ENCODE assay signal across 8 mouse cellular contexts in genomic region chr17:29269349-29269706, GRCm38 (mm10). TPM values are rescaled to one million over a fixed set of nuclear protein-coding genes. Genes with fewer than 3 reads are reported as not detected.
DNase-seq lines count a peak whose midpoint lies in the region; ATAC-seq lines count a peak whose summit lies in the region.

No protein-coding gene starts in this region.

- 23% methylated on average over 10 of the region's 10 CpGs for WGBS in kidney, embryonic 14.5 days
- 29% methylated on average over 10 of the region's 10 CpGs for whole genome bisulfite sequencing in hindbrain, embryonic 11.5 days
- WGBS in midbrain, embryonic 12.5 days, result 23% methylated on average over 10 of the region's 10 CpGs

- no peaks in the 10 kb centered on the region for H3K9me3 ChIP-seq in kidney, embryonic 14.5 days (ENCODE audit: control insufficient read depth, low read length)
- H3K9me3 ChIP-seq in hindbrain, embryonic 11.5 days (ENCODE audit: control insufficient read depth, low read length), result no peaks in the 10 kb centered on the region
- H3K9me3 ChIP-seq in midbrain, embryonic 12.5 days, result no peaks in the 10 kb centered on the region

- no peak for ATAC-seq in kidney, embryonic 14.5 days (ENCODE audit: low FRiP score, low TSS enrichment)
- no peak for ATAC-seq in hindbrain, embryonic 11.5 days (ENCODE audit: low FRiP score)
- ATAC-seq in midbrain, embryonic 12.5 days (ENCODE audit: low FRiP score, low read depth), result no peak

- DNase-seq in kidney, adult 8-10 months, result no peak
- DNase-seq in adipocyte (ENCODE audit: low spot score), result peak; percentile 66
- no peak for DNase-seq in hindbrain, embryonic 11.5 days (ENCODE audit: low spot score)
- no peak for DNase-seq in right cerebral cortex, postnatal 4 days
- DNase-seq in right cerebral cortex, postnatal 25 days, result no peak
- no peak for DNase-seq in thymus, postnatal 10 days (ENCODE audit: low spot score in 2 of 2)

- H3K4me2 ChIP-seq in kidney, embryonic 14.5 days (replicated peaks; ENCODE audit: low read depth, low read length), result peak overlapping the region; percentile 61
- peak overlapping the region; percentile 75 for H3K4me2 ChIP-seq in hindbrain, embryonic 11.5 days (replicated peaks; ENCODE audit: low read depth, low read length)
- H3K4me2 ChIP-seq in midbrain, embryonic 12.5 days (replicated peaks), result peak overlapping the region; percentile 77

- H3K4me1 ChIP-seq in kidney, embryonic 14.5 days (ENCODE audit: control insufficient read depth, insufficient read depth, low read length), result peaks cover 18% of the 10 kb centered on the region
- 0 out of 2 replicates have a peak, but pooled peaks cover 3% of the 10 kb centered on the region for H3K4me1 ChIP-seq in hindbrain, embryonic 11.5 days (replicated peaks; ENCODE audit: control insufficient read depth, insufficient read depth, low read length)
- H3K4me1 ChIP-seq in midbrain, embryonic 12.5 days, result peaks cover 14% of the 10 kb centered on the region

- H3K4me3 ChIP-seq in kidney, embryonic 14.5 days (ENCODE audit: low read length), result peak overlapping the region; percentile 89
- peak overlapping the region; percentile 84 for H3K4me3 ChIP-seq in hindbrain, embryonic 11.5 days (ENCODE audit: low read depth, low read length)
- peak overlapping the region; percentile 72 for H3K4me3 ChIP-seq in midbrain, embryonic 12.5 days

- peak overlapping the region; percentile 96 for H3K9ac ChIP-seq in kidney, embryonic 14.5 days (ENCODE audit: low read depth, low read length)
- peak overlapping the region; percentile 96 for H3K9ac ChIP-seq in hindbrain, embryonic 11.5 days (ENCODE audit: low read depth, low read length)
- H3K9ac ChIP-seq in midbrain, embryonic 12.5 days (replicated peaks), result peak overlapping the region; percentile 83

- no peaks in the 10 kb centered on the region for H3K36me3 ChIP-seq in kidney, embryonic 14.5 days (ENCODE audit: control insufficient read depth, insufficient read depth, low read length)
- no peaks in the 10 kb centered on the region for H3K36me3 ChIP-seq in hindbrain, embryonic 11.5 days (ENCODE audit: control insufficient read depth, insufficient read depth, low read length)
- H3K36me3 ChIP-seq in midbrain, embryonic 12.5 days, result no peaks in the 10 kb centered on the region

- H3K27me3 ChIP-seq in kidney, embryonic 14.5 days (ENCODE audit: control insufficient read depth, insufficient read depth, low read length), result no peaks in the 10 kb centered on the region
- H3K27me3 ChIP-seq in hindbrain, embryonic 11.5 days (ENCODE audit: control insufficient read depth, insufficient read depth, low read length), result no peaks in the 10 kb centered on the region
- H3K27me3 ChIP-seq in midbrain, embryonic 12.5 days, result no peaks in the 10 kb centered on the region

- H3K27ac ChIP-seq in kidney, embryonic 14.5 days (ENCODE audit: low read depth, low read length), result peak overlapping the region; percentile 91
- peak overlapping the region; percentile 89 for H3K27ac ChIP-seq in hindbrain, embryonic 11.5 days (ENCODE audit: low read depth, low read length)
- H3K27ac ChIP-seq in midbrain, embryonic 12.5 days (replicated peaks), result peak overlapping the region; percentile 82

RNA-seq across cellular contexts. Expression of gene BC004004, which starts 0.7 kb away (rescaled TPM):
- polyA plus RNA-seq in kidney, embryonic 14.5 days (2014; fragmentation: Nextera tagmentation; extraction: Ambion mirVana), result 59.8 and 63.3 TPM in 2 replicates
- 75.5 and 79.4 TPM in 2 replicates for polyA plus RNA-seq in hindbrain, embryonic 11.5 days (2014; fragmentation: Nextera tagmentation; extraction: Ambion mirVana)
- 71.7 and 73.7 TPM in 2 replicates for polyA plus RNA-seq in midbrain, embryonic 12.5 days (2016; fragmentation: Nextera tagmentation; extraction: Ambion mirVana)

RNA-seq across cellular contexts. Expression of gene Ppil1, which starts 5.3 kb away (rescaled TPM):
- polyA plus RNA-seq in kidney, embryonic 14.5 days (2014; fragmentation: Nextera tagmentation; extraction: Ambion mirVana), result 161 and 169 TPM in 2 replicates
- 128 and 142 TPM in 2 replicates for polyA plus RNA-seq in hindbrain, embryonic 11.5 days (2014; fragmentation: Nextera tagmentation; extraction: Ambion mirVana)
- 124 and 129 TPM in 2 replicates for polyA plus RNA-seq in midbrain, embryonic 12.5 days (2016; fragmentation: Nextera tagmentation; extraction: Ambion mirVana)

RNA-seq across cellular contexts. Expression of gene Cpne5, which starts 31.4 kb away (rescaled TPM):
- polyA plus RNA-seq in kidney, embryonic 14.5 days (2014; fragmentation: Nextera tagmentation; extraction: Ambion mirVana), result 11.3 and 12.3 TPM in 2 replicates
- polyA plus RNA-seq in hindbrain, embryonic 11.5 days (2014; fragmentation: Nextera tagmentation; extraction: Ambion mirVana), result 3.7 and 4.2 TPM in 2 replicates
- polyA plus RNA-seq in midbrain, embryonic 12.5 days (2016; fragmentation: Nextera tagmentation; extraction: Ambion mirVana), result 12.6 and 14.4 TPM in 2 replicates

RNA-seq across cellular contexts. Expression of gene Pi16, which starts 48.2 kb away (rescaled TPM):
- 0.32 and 0.90 TPM in 2 replicates for polyA plus RNA-seq in kidney, embryonic 14.5 days (2014; fragmentation: Nextera tagmentation; extraction: Ambion mirVana)
- polyA plus RNA-seq in hindbrain, embryonic 11.5 days (2014; fragmentation: Nextera tagmentation; extraction: Ambion mirVana), result 0.32 and 0.67 TPM in 2 replicates
- polyA plus RNA-seq in midbrain, embryonic 12.5 days (2016; fragmentation: Nextera tagmentation; extraction: Ambion mirVana), result 1.3 and 2.0 TPM in 2 replicates
